Mouse (Mus musculus) ES-Bruce4 (cell line): ENCODE data around the gene Lamc3.
A peak's percentile ranks its signal among the peaks of the same experiment; 100 is the strongest.

Experiments used
- CTCF ChIP-seq: IDR thresholded peaks from one replicate; pipeline ENCODE4 v1.8.1; 2011; ENCODE audit warnings: low read depth, low read length
- EP300 ChIP-seq: IDR thresholded peaks from 2 replicates; pipeline ENCODE4 v1.6.1; 2011; ENCODE audit warnings: low read depth, low read length; ENCODE audit not compliant: insufficient read depth

GRCm38 (mm10) chr2:31974141-31974808 is 87.2 kb downstream of the Lamc3 start, which contains the start of gene Nup214:
- TF ChIP-seq EP300 (0 out of 2 replicates have a peak, but pooled peaks have one; percentile 34), CTCF (no peak)
